Mouse (Mus musculus): ENCODE data around the gene Fem1a.

GRCm38 (mm10) chr17:56269153-56269630 is 12.6 kb downstream of the Fem1a start:
- TF ChIP-seq MAX (IDR thresholded peaks at IDR 0.05; ENCODE audit: low read length) (no peak), CTCF (conservative IDR thresholded peaks at IDR 0.05 in 1 of 2, IDR thresholded peaks at IDR 0.05 in 1 of 2; ENCODE audit: low read depth in 2 of 2, low read length in 2 of 2) (no peak)
